Mouse (Mus musculus) limb, embryonic 14.5 days (tissue): ENCODE measurements around the gene Ccdc18. TPM values are rescaled to one million over a fixed set of nuclear protein-coding genes. Genes with fewer than 3 reads are reported as not detected.

Source experiments
- ATAC-seq: fragments of 200-750 bp; cut with Nextera tagmentation; 2 replicates; pipeline ENCODE4 v1.8.0; 2017; ENCODE audit warnings: low read depth, moderate number of reproducible peaks, moderate TSS enrichment; ENCODE audit not compliant: low FRiP score
- DNase-seq: peaks from one replicate; pipeline ENCODE4 v3.0.0-alpha.2; 2015; ENCODE audit warnings: low spot score
- H3K27ac ChIP-seq: fragments of 300-500 bp; sonication (generic); replicated peaks from 2 replicates; pipeline ENCODE4 v1.5.1; 2014; ENCODE audit warnings: low read depth, mild to moderate bottlenecking, low read length, moderate library complexity, mixed read lengths
- H3K27me3 ChIP-seq: fragments of 300-500 bp; sonication (generic); 2 replicates; pipeline ENCODE4 v1.6.1; 2014; ENCODE audit warnings: low read length, mixed read lengths; ENCODE audit not compliant: control insufficient read depth, insufficient read depth
- H3K36me3 ChIP-seq: fragments of 300-500 bp; sonication (generic); 2 replicates; pipeline ENCODE4 v1.6.1; 2014; ENCODE audit warnings: mild to moderate bottlenecking, low read length, moderate library complexity, mixed read lengths; ENCODE audit not compliant: control insufficient read depth, insufficient read depth
- H3K4me1 ChIP-seq: fragments of 300-500 bp; sonication (generic); 2 replicates; pipeline ENCODE4 v1.6.1; 2014; ENCODE audit warnings: antibody characterized with exemption, low read length, mixed read lengths; ENCODE audit not compliant: control insufficient read depth, insufficient read depth
- H3K4me2 ChIP-seq: fragments of 300-500 bp; sonication (generic); replicated peaks from 2 replicates; pipeline ENCODE4 v1.6.1; 2014; ENCODE audit warnings: low read depth, mild to moderate bottlenecking, low read length, moderate library complexity; ENCODE audit not compliant: severe bottlenecking
- H3K4me3 ChIP-seq: fragments of 300-500 bp; sonication (generic); replicated peaks from 2 replicates; pipeline ENCODE4 v1.5.1; 2014; ENCODE audit warnings: low read length
- H3K9ac ChIP-seq: fragments of 300-500 bp; sonication (generic); 2 replicates; pipeline ENCODE4 v1.6.1; 2014; ENCODE audit warnings: mild to moderate bottlenecking, low read depth, low read length, moderate library complexity; ENCODE audit not compliant: severe bottlenecking
- H3K9me3 ChIP-seq: fragments of 300-500 bp; sonication (generic); 2 replicates; pipeline ENCODE4 v1.6.1; 2016; ENCODE audit warnings: low read length; ENCODE audit not compliant: control insufficient read depth
- POLR2A ChIP-seq: fragments of 200-500 bp; IDR thresholded peaks from 2 replicates; pipeline ENCODE4 v1.8.0; 2012; ENCODE audit warnings: inconsistent platforms, mild to moderate bottlenecking, moderate library complexity, borderline replicate concordance; ENCODE audit not compliant: insufficient read depth, insufficient read length; ENCODE audit errors: extremely low read depth
- WGBS: fragments of 180-500 bp; shearing (Covaris S2); extraction: QIAGEN DNeasy Blood & Tissue Kit; methylation state at CpG from one replicate; pipeline ENCODE4 v1.1.7; 2014; 5-methylcytosine and 5-hydroxymethylcytosine counted together
- polyA plus RNA-seq, 2 experiments: library from polyadenylated mRNA; depleted of rRNA in 1 of 2; stranded (reverse) in 1 of 2; unstranded in 1 of 2; fragments of >200 nt; fragmentation: Nextera tagmentation in 1 of 2; extraction: Ambion mirVana in 1 of 2; gene quantifications; 2 replicates each; pipeline versions ENCODE4 v1.2.1 to v1.2.3; 2012 to 2014

The Ccdc18 gene
- polyA plus RNA-seq, 2 experiments: 2.4 to 7.0 TPM

- H3K27me3 ChIP-seq: no peaks in the 10 kb centered on the region
- WGBS: 93% methylated on average over 2 of the region's 2 CpGs
- no peak for TF ChIP-seq POLR2A
Observed at GRCm38 (mm10) chr5:108214928-108215327, 82.3 kb downstream of the Ccdc18 start.

GRCm38 (mm10) chr5:108224077-108224476, 91.4 kb downstream of the Ccdc18 start:
- Histone ChIP-seq H3K27ac (no peak overlapping the region), H3K4me3 (no peak overlapping the region), H3K9me3 (no peaks in the 10 kb centered on the region), H3K4me2 (no peak overlapping the region), H3K36me3 (no peaks in the 10 kb centered on the region), H3K4me1 (no peaks in the 10 kb centered on the region), H3K27me3 (no peaks in the 10 kb centered on the region), H3K9ac (no peak overlapping the region)
- ATAC-seq (no peak), DNase-seq (no peak)
- TF ChIP-seq POLR2A: no peak

More at GRCm38 (mm10) chr5:108214928-108215327, 82.3 kb downstream of the Ccdc18 start:
- Histone ChIP-seq H3K27ac (no peak overlapping the region), H3K4me3 (no peak overlapping the region), H3K36me3 (no peaks in the 10 kb centered on the region), H3K9ac (no peak overlapping the region), H3K4me2 (no peak overlapping the region), H3K9me3 (no peaks in the 10 kb centered on the region), H3K4me1 (no peaks in the 10 kb centered on the region)
- DNase-seq (no peak), ATAC-seq (no peak)

GRCm38 (mm10) chr5:108226159-108226558, 93.5 kb downstream of the Ccdc18 start:
- Histone ChIP-seq H3K4me2 (no peak overlapping the region), H3K9ac (no peak overlapping the region), H3K27ac (no peak overlapping the region), H3K27me3 (no peaks in the 10 kb centered on the region), H3K4me1 (no peaks in the 10 kb centered on the region), H3K4me3 (no peak overlapping the region), H3K9me3 (no peaks in the 10 kb centered on the region), H3K36me3 (no peaks in the 10 kb centered on the region)
- ATAC-seq: no peak
- TF ChIP-seq POLR2A: no peak
- DNase-seq: no peak

GRCm38 (mm10) chr5:108246314-108246765, 113.7 kb downstream of the Ccdc18 start:
- no peaks in the 10 kb centered on the region for H3K36me3 ChIP-seq
- no peaks in the 10 kb centered on the region for H3K4me1 ChIP-seq
- ATAC-seq (no peak), DNase-seq (no peak)
- no peak overlapping the region for H3K9ac ChIP-seq
- no peaks in the 10 kb centered on the region for H3K27me3 ChIP-seq
- TF ChIP-seq POLR2A: no peak
- no peak overlapping the region for H3K4me3 ChIP-seq
- whole genome bisulfite sequencing: 50% methylated on average over 3 of the region's 3 CpGs
- H3K27ac ChIP-seq: no peak overlapping the region
- H3K9me3 ChIP-seq: no peaks in the 10 kb centered on the region
- no peak overlapping the region for H3K4me2 ChIP-seq

- Histone ChIP-seq H3K27me3 (no peaks in the 10 kb centered on the region), H3K27ac (no peak overlapping the region), H3K36me3 (no peaks in the 10 kb centered on the region), H3K4me3 (no peak overlapping the region), H3K4me2 (no peak overlapping the region), H3K9ac (no peak overlapping the region), H3K4me1 (no peaks in the 10 kb centered on the region), H3K9me3 (no peaks in the 10 kb centered on the region)
- no peak for TF ChIP-seq POLR2A
- ATAC-seq (no peak), DNase-seq (no peak)
- WGBS: 63% methylated on average over 2 of the region's 2 CpGs
Observed at GRCm38 (mm10) chr5:108250033-108250432, 117.4 kb downstream of the Ccdc18 start.

GRCm38 (mm10) chr5:108255259-108255658, 122.6 kb downstream of the Ccdc18 start:
- no peak for TF ChIP-seq POLR2A
- Histone ChIP-seq H3K36me3 (no peaks in the 10 kb centered on the region), H3K9me3 (no peaks in the 10 kb centered on the region), H3K27me3 (no peaks in the 10 kb centered on the region), H3K4me2 (no peak overlapping the region), H3K4me1 (no peaks in the 10 kb centered on the region), H3K9ac (no peak overlapping the region), H3K27ac (no peak overlapping the region), H3K4me3 (no peak overlapping the region)
- ATAC-seq: no peak
- 77% methylated on average over 5 of the region's 5 CpGs for WGBS
- no peak for DNase-seq
